Mouse (Mus musculus): ENCODE data around the gene Cfdp1. TPM values are rescaled to one million over a fixed set of nuclear protein-coding genes. Genes with fewer than 3 reads are reported as not detected.
"Not testable (repeated sequence)": the region's sequence is repeated elsewhere in the genome, so short reads cannot be mapped to it uniquely, and the experiment has no call there.

Gene Cfdp1
- total RNA-seq, 2 experiments from 2014 or later = 33.4 to 35.2 TPM

DNA sequence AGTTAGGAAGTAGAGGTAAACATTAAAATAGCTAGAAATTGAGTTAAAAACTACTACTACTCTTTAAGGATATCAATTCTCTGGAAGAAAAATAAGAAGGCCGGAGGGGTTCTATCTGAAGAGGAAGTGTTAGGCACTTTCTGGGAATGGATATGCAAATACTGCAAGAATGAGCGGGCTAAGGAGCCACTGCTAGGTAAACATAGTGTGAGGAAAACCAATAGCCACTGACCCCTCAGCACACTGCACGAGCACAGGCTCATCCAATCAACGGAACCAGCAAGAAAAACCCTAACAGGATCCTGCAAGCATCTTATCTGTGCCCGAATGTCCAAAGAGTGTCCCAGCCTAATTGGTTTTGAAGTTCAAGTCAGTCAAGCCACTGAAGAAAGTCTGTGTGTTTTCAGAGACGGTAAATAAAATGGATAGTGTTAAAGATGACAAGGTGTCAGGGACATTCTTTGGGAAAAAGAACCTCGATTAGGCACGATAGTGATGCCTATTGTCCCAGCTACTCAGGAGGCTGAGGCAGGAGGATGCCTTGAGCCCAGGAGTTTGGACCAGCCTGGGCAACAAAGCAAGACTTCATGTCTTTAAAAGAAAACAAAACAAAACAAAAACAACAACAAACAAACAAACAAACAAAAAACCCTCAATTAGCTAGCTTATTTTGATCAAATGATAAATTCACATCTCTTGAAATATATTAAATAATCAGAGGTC lies 11.2 kb upstream of the Cfdp1 start:
- DNase-seq = no peak
- intact Hi-C loops (cut with DNase I) = no loop called here

DNA sequence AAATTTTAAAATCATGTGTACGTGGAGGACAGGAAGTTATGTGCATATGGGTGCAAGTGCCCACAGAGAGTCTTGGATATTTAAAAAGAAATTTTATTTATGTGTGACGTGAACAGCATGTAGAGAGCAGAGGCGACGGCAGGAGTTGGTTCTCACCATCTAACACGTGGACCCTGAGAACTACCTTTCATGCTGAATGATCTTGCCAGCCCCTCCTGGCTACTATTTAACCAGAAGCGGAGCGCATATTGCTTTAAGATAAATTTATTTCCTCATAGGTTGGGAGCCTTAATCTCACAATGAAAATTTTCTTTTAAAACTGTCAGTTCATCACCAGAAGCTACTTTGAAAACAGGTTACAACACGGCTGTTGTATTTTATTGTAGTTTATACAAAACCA lies 10.6 kb upstream of the Cfdp1 start:
- no peak for DNase-seq
- intact Hi-C loops (cut with DNase I) = no loop called here

DNA sequence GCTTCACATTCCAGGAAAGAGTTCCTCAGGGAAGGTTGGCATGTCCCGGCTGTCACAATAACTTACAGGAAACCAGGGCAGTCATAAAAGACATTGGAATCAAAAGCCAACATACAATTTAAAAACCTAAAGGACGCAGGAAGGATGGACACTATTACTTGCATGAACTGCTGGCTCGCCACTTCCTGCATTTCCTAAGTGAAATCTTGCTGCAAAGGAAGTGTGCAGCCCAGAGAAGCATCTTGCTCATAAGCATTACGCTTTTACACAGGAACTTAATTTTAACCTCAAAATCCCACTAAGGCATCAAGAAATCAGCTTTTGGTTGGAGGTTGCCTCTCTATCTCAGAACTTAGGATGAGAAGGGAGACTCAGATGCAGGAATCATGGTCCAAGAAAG lies 9.2 kb upstream of the Cfdp1 start:
- intact Hi-C loops (cut with DNase I) = no loop called here
- DNase-seq = no peak

DNA sequence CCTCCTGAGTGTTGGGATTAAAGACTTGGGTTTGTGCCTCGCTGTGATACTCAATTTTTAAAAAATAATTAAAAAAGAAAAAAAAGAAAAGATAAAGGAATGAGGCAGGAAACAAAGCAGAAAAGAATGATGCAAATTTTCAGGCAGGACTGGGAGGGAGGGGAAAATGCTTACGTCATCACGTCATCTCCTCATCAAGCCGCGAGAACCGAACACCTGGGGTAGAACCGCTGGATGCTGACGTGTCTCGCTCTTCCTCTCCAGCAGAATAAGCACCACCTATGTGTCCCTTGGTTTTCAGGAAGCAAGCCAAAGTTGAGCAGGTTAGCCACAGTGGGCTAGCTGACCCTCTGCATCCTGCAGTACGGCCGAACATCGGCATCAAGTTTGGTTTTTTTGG lies 1.9 kb upstream of the Cfdp1 start:
- intact Hi-C loops (cut with DNase I) = loop anchor here (2.0 kb wide), 1 partner anchor 21 kb away; the partner anchor contains the start of gene Tmem170
- no peak for DNase-seq

DNA sequence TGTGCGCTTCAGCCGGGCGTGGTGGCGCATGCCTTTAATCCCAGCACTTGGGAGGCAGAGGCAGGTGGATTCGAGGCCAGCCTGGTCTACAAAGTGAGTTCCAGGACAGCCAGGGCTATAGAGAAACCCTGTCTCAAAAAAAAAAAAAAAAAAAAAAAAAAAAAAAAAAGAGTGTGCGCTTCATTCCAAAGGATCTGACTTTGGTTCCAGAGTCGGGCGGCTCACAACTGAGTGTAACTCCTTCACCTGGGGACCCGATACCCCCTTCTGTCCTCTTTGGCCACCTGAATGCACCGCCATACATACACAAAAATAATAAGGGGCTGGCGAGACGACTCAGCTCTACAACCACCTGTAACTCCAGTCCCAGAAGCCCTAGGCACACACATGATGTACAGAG lies 872 bp downstream of the Cfdp1 start:
- DNase-seq; intact Hi-C loops (cut with DNase I): not testable (repeated sequence)

- intact Hi-C loops (cut with DNase I) = no loop called here
- DNase-seq = no peak
Measured at GRCm38 (mm10) chr8:111846746-111847145, 7.3 kb downstream of the Cfdp1 start.

DNA sequence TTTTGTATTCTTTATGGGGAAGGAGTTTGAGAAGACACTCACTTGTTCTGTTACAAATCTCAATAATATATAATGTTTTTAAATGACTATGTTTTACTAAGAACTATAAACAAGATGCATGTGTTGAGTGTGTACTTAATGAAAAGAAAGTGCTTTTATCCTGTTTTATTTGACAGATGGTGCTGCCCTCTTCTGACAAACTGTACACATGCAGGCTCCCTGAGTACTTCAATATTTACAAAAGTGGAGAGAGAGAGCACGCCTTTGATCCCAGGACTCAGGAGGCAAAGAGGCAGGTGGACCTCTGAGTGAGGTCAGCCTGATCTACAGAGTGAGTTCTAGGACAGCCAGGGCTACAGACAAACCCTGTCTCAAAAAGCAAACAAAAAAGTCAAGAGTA lies 18.6 kb downstream of the Cfdp1 start:
- intact Hi-C loops (cut with DNase I) = loop anchor here (2.0 to 10.0 kb wide), 2 partner anchors 157 to 491 kb away; no protein-coding TSS in a partner anchor
- no peak for DNase-seq

DNA sequence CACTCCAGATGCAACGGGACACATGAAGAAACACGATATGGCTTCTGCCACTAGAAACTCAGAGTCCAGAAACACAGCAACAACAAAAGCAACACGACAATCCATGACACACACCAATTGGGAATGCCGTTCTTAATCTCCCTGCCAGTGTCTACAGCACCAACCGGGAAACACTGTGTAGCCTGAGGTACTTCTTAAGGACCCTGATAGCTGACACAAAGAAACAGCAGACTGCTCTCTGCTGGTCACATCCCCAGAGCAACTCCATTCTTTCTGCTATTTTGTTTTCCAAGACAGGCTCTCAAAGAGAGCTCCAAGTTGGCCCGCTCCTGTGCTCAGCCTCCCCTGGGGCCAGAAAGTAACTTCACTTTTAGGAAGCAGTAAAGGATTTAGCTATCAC lies 20.1 kb downstream of the Cfdp1 start:
- no peak for DNase-seq
- intact Hi-C loops (cut with DNase I) = loop anchor here (2.0 to 10.0 kb wide), 2 partner anchors 155 to 489 kb away; no protein-coding TSS in a partner anchor

GRCm38 (mm10) chr8:111832983-111833382 lies 21.1 kb downstream of the Cfdp1 start:
- intact Hi-C loops (cut with DNase I) = loop anchor here (10.0 kb wide), 1 partner anchor 488 kb away; no protein-coding TSS in a partner anchor
- no peak for DNase-seq

- no peak for DNase-seq
- intact Hi-C loops (cut with DNase I) = loop anchor here (10.0 kb wide), 1 partner anchor 487 kb away; no protein-coding TSS in a partner anchor
Measured at GRCm38 (mm10) chr8:111831996-111832395, 22.1 kb downstream of the Cfdp1 start.

- intact Hi-C loops (cut with DNase I) = no loop called here
Measured at GRCm38 (mm10) chr8:111828595-111828994, 25.5 kb downstream of the Cfdp1 start.

GRCm38 (mm10) chr8:111825219-111825618 lies 28.9 kb downstream of the Cfdp1 start:
- intact Hi-C loops (cut with DNase I) = loop anchor here (1.0 to 2.0 kb wide), 2 partner anchors 113 to 146 kb away; no protein-coding TSS in a partner anchor
- DNase-seq = peak; percentile 39 to 47

More at GRCm38 (mm10) chr8:111828595-111828994, 25.5 kb downstream of the Cfdp1 start:
- DNase-seq = no peak

DNA sequence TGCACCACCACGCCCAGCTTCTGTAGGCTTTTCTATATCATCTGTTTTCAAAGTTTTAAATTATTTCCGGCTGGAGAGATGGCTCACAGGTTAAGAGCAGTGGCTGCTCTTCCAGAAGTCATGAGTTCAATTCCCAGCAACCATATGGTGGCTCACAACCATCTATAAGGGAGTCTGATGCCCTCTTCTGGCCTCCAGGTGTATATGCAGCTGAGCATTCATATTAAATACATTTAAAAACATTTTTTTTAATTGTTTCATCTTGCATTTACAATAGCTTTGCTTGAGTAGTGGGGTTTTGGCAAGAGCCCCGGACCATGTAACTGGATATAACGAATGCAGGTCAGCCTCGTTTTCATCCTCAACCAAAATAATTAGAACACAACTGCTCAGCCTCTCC lies 29.8 kb downstream of the Cfdp1 start:
- intact Hi-C loops (cut with DNase I) = loop anchor here (2.0 to 5.0 kb wide), 2 partner anchors 37 to 146 kb away; no protein-coding TSS in a partner anchor
- DNase-seq = no peak

DNA sequence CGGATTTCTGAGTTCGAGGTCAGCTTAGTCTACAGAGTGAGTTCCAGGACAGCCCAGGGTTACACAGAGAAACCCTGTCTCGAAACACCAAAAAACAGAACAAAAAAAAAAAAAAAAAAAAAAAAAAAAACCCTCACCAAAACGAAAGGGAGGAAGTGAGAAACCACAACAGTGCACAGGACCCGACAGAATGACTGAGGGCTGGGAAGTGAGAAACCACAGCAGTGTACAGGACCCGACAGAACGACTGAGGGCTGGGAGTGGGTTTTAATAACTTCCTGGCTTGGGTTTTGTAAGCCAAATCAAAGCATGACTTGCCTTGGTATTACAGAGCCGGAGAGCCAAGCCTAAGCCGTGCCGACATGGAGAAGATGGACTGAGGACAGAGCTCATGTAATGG lies 32.9 kb downstream of the Cfdp1 start:
- intact Hi-C loops (cut with DNase I) = loop anchor here (5.0 kb wide), 1 partner anchor 34 kb away; no protein-coding TSS in a partner anchor
- DNase-seq = no peak

GRCm38 (mm10) chr8:111820691-111821090 lies 33.4 kb downstream of the Cfdp1 start:
- peak in 1 of 2 experiments; percentile 15 for DNase-seq
- intact Hi-C loops (cut with DNase I) = loop anchor here (5.0 kb wide), 1 partner anchor 33 kb away; no protein-coding TSS in a partner anchor

- intact Hi-C loops (cut with DNase I) = loop anchor here (5.0 kb wide), 1 partner anchor 33 kb away; no protein-coding TSS in a partner anchor
- peak in 1 of 2 experiments; percentile 15 for DNase-seq
Measured at GRCm38 (mm10) chr8:111820018-111820417, 34.1 kb downstream of the Cfdp1 start.

DNA sequence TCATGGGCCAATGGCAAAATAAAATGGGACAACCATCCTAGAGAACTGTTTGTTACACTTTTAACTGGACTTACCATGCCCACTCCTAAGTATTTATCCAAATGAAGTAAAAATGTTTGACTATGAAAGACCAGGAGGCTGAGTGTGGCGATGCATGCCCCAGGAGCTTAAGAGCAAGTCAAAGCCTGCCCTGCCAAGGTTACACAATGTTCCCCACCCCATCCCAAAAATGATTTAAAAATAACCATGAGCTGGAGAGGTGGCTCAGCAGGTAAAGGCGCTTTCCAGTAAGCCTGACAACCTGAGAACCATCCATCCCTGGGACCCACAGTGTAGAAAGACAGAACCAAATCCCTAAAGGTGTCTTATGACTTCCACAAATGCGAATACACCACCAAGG lies 35.5 kb downstream of the Cfdp1 start:
- intact Hi-C loops (cut with DNase I) = no loop called here
- no peak for DNase-seq

GRCm38 (mm10) chr8:111815078-111815477 lies 39.0 kb downstream of the Cfdp1 start:
- intact Hi-C loops (cut with DNase I) = no loop called here
- no peak for DNase-seq

DNA sequence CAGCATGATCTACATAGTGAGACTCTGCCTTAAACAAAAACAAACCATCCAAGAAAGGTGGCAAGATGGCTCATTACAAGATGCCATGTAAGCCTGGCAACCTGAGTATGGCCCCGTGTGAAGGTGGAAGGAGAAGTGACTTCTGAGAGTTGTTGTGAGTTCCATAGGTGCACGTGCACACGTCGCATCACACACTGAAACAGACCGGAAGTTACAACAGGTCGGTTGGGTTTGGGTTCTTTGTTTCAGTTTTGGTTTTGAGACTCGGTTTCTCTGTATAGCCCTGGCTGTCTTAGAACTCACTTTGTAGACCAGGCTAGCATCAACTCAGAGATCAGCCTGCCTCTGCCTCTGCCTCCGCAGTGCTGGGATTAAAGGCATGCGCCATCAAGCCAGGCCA lies 40.3 kb downstream of the Cfdp1 start:
- intact Hi-C loops (cut with DNase I) = loop anchor here (5.0 kb wide), 1 partner anchor 97 kb away; no protein-coding TSS in a partner anchor
- DNase-seq = no peak

DNA sequence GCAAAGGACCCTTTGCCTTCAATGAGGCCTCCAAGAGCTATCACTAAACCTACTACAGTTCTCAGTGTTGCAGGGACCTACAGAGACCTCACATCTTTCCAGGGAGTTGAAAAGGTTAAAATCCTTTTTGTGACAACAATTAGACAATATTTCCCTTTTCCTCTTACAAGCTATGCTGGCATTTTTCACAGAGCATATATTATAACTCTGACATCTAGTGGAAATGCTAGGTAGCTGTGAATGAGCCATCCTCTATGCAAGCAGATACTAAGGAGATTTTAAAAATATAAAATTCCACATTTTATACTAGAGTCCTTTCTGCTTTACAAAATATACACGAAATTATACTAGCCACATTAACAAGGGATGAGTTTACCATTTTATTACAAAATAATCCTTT lies 41.3 kb downstream of the Cfdp1 start:
- intact Hi-C loops (cut with DNase I) = loop anchor here (5.0 kb wide), 1 partner anchor 96 kb away; no protein-coding TSS in a partner anchor

GRCm38 (mm10) chr8:111810656-111811336 lies 43.3 kb downstream of the Cfdp1 start:
- intact Hi-C loops (cut with DNase I) = loop anchor here (5.0 kb wide), 1 partner anchor 93 kb away; no protein-coding TSS in a partner anchor
- no peak for DNase-seq

More for the DNA sequence above, 41.3 kb downstream of the Cfdp1 start:
- DNase-seq = no peak

All from heart, postnatal 36 days (tissue).